Mouse (Mus musculus) neural tube, embryonic 11.5 days (tissue): ENCODE measurements around the gene Coro1a. TPM values are rescaled to one million over a fixed set of nuclear protein-coding genes. Genes with fewer than 3 reads are reported as not detected.

Experiments
- ATAC-seq: fragments of 200-750 bp; cut with Nextera tagmentation; 2 replicates; pipeline ENCODE4 v1.8.0; 2017; ENCODE audit warnings: moderate number of reproducible peaks, mild to moderate bottlenecking, moderate TSS enrichment, moderate library complexity; ENCODE audit not compliant: insufficient read depth, low FRiP score, low TSS enrichment
- DNase-seq: peaks from one replicate; pipeline ENCODE4 v3.0.0-alpha.2; 2015; ENCODE audit warnings: low spot score
- H3K27ac ChIP-seq: fragments of 300-500 bp; sonication (generic); 2 replicates; pipeline ENCODE4 v1.5.1; 2014; ENCODE audit warnings: low read depth, mild to moderate bottlenecking, low read length
- H3K27me3 ChIP-seq: fragments of 300-500 bp; sonication (generic); 2 replicates; pipeline ENCODE4 v1.6.1; 2014; ENCODE audit warnings: mild to moderate bottlenecking, low read length, mixed read lengths; ENCODE audit not compliant: control insufficient read depth, insufficient read depth
- H3K36me3 ChIP-seq: fragments of 300-500 bp; sonication (generic); 2 replicates; pipeline ENCODE4 v1.6.1; 2014; ENCODE audit warnings: mild to moderate bottlenecking, low read length, moderate library complexity, mixed read lengths; ENCODE audit not compliant: control insufficient read depth, insufficient read depth
- H3K4me1 ChIP-seq: fragments of 300-500 bp; sonication (generic); 2 replicates; pipeline ENCODE4 v1.6.1; 2014; ENCODE audit warnings: low read length, mixed read lengths; ENCODE audit not compliant: control insufficient read depth, insufficient read depth
- H3K4me2 ChIP-seq: fragments of 300-500 bp; sonication (generic); 2 replicates; pipeline ENCODE4 v1.6.1; 2014; ENCODE audit warnings: low read depth, mild to moderate bottlenecking, moderate library complexity
- H3K4me3 ChIP-seq: fragments of 300-500 bp; sonication (generic); 2 replicates; pipeline ENCODE4 v1.5.1; 2014; ENCODE audit warnings: low read depth, low read length
- H3K9ac ChIP-seq: fragments of 300-500 bp; sonication (generic); 2 replicates; pipeline ENCODE4 v1.6.1; 2014; ENCODE audit warnings: mild to moderate bottlenecking, low read length
- H3K9me3 ChIP-seq: fragments of 300-500 bp; sonication (generic); 2 replicates; pipeline ENCODE4 v1.6.1; 2016; ENCODE audit warnings: low read length; ENCODE audit not compliant: control insufficient read depth
- WGBS: fragments of 180-500 bp; shearing (Covaris S2); extraction: QIAGEN DNeasy Blood & Tissue Kit; methylation state at CpG from one replicate; pipeline ENCODE4 v1.1.7; 2014; 5-methylcytosine and 5-hydroxymethylcytosine counted together
- polyA plus RNA-seq: library from polyadenylated mRNA; unstranded; fragments of >200 nt; fragmentation: Nextera tagmentation; extraction: Ambion mirVana; gene quantifications from 2 replicates; pipeline ENCODE4 v1.2.1, GENCODE M21; 2014

The Coro1a gene
- polyA plus RNA-seq, 1 experiment from 2014 or later, result 52.5 TPM

DNA sequence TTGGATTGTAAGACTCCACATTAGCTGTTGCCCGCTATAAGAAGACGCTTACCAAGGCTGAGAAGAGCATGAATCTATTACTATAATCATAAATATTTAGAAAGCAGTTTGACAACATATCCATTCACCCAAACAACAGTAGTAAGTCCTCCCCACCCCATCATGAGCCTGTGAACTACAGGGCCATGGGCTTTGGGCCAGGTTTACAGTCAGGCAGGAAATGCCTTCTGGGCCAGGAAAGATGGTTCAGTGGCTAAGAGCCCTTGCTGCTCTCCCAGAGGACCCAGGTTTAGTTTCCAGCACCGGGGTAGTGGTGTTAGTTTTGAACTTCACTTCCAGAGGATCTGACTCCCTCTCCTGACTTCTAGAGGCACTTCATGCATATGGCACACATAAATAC lies 10.0 kb upstream of the Coro1a start:
- no peak for ATAC-seq
- no peak for DNase-seq
- no peak overlapping the region for H3K9ac ChIP-seq
- no peaks in the 10 kb centered on the region for H3K36me3 ChIP-seq
- H3K9me3 ChIP-seq, result no peaks in the 10 kb centered on the region
- H3K4me2 ChIP-seq, result no peak overlapping the region
- H3K4me1 ChIP-seq, result no peaks in the 10 kb centered on the region
- H3K27ac ChIP-seq, result no peak overlapping the region
- no peak overlapping the region for H3K4me3 ChIP-seq
- 93% methylated on average over 3 of the region's 3 CpGs for WGBS
- H3K27me3 ChIP-seq, result no peaks in the 10 kb centered on the region

DNA sequence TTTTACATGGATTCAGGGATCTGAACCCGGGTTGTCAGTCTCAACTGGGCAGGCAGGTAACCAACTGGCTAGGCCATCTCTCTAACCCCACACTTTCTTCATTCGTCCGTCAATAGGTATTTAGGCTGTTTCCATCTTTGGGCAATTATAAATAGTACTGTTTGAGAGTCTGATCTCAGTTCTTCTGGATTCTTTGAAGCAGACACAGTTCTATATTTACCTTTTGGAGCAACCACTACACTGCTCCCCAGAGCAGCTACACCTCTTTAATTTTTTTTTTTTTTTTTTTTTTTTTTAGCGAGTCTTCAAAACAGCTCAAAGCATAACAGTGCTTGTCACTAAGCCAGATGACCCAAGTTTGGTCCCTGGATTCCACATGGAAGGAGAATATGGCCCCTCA lies 8.1 kb upstream of the Coro1a start:
- ATAC-seq (no peak), DNase-seq (no peak)
- H3K27ac ChIP-seq, result no peak overlapping the region
- 84% methylated on average over 4 of the region's 4 CpGs for WGBS
- H3K4me2 ChIP-seq, result no peak overlapping the region
- H3K4me1 ChIP-seq, result no peaks in the 10 kb centered on the region
- H3K4me3 ChIP-seq, result no peak overlapping the region
- no peaks in the 10 kb centered on the region for H3K9me3 ChIP-seq
- H3K36me3 ChIP-seq, result no peaks in the 10 kb centered on the region
- no peak overlapping the region for H3K9ac ChIP-seq
- H3K27me3 ChIP-seq, result no peaks in the 10 kb centered on the region

DNA sequence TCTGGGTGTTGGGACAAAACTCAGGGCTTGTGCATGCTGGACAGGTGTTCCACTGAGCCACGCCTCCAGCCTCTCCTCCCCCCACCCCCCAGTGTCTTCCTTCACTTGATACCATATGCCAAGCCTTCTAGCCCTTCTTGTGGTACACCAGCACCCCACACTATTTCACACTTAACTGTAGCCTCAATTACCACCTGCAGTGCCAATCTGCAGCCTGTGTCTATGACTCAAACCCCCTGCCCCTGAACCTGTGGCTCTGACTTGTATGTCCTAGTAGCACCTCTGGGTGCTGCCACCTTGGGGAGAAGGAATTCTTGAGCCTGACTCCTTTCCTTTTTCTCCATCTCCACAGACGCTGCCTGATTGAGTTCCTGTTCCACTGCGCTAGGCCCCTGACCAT lies 4.3 kb upstream of the Coro1a start:
- Histone ChIP-seq H3K4me2 (no peak overlapping the region), H3K4me3 (no peak overlapping the region), H3K9me3 (no peaks in the 10 kb centered on the region), H3K4me1 (no peaks in the 10 kb centered on the region), H3K27me3 (no peaks in the 10 kb centered on the region), H3K9ac (no peak overlapping the region), H3K36me3 (no peaks in the 10 kb centered on the region), H3K27ac (no peak overlapping the region)
- ATAC-seq (no peak), DNase-seq (no peak)
- 79% methylated on average over 3 of the region's 3 CpGs for WGBS

DNA sequence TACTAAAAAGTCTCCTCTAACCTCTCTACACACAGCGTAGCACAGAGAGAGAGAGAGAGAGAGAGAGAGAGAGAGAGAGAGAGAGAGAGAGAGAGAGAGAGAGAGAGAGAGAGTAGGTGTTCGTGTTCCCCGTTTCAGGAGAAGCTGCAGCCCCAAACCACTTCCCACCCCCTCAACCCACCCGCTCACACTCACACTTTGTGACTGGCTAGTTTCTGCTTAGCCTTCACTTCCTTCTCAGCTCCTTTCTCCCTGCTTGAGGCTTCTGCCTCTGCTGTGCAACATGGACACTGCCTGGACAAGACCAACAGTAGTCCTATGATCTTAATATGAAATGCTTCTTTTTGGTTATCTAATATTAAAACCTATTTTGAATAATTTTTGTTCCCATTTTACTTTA lies 2.7 kb upstream of the Coro1a start:
- Histone ChIP-seq H3K9ac (no peak overlapping the region), H3K4me1 (no peaks in the 10 kb centered on the region; the same call in 1 of the 2 replicates), H3K36me3 (no peaks in the 10 kb centered on the region), H3K4me3 (no peak overlapping the region), H3K9me3 (no peaks in the 10 kb centered on the region), H3K4me2 (no peak overlapping the region), H3K27me3 (no peaks in the 10 kb centered on the region), H3K27ac (no peak overlapping the region)
- ATAC-seq (no peak), DNase-seq (no peak)
- WGBS, result 87% methylated on average over 4 of the region's 4 CpGs

DNA sequence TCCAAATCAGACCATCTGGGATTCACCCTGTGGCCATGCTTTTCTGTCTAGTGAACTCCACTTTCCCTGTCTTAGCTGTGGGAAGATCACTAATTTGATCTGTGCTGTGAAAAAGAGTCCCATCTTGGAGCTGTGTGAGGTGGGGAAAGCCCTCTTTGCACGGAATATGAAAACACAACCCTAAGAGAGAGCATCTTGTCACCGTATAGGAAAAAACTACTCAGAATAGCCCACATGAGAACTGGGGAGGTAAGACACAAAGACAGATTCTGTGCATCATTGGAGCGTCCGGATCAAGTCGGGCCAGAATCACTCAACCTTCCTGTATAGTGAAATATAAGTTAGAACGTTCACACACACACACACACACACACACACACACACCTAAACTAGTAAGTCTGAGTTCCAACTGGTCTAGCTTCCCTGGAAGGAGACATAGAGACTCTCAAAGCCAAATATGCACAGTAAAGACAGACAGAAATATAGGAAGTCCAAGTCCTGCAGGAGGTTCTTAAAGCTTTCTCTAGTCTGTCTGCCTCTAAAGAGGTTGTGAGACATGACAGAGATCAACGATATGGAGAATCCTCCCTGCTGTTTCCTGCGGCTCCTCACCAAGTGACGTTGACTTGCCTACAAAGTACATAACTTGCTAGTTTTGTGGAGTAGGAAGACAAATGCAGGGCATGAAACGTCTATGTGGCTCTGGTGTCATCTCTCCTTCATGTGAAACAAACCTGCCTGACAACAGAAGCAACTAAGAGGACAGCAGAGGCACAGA lies 777 bp upstream of the Coro1a start:
- WGBS, result 87% methylated on average over 10 of the region's 10 CpGs

DNA sequence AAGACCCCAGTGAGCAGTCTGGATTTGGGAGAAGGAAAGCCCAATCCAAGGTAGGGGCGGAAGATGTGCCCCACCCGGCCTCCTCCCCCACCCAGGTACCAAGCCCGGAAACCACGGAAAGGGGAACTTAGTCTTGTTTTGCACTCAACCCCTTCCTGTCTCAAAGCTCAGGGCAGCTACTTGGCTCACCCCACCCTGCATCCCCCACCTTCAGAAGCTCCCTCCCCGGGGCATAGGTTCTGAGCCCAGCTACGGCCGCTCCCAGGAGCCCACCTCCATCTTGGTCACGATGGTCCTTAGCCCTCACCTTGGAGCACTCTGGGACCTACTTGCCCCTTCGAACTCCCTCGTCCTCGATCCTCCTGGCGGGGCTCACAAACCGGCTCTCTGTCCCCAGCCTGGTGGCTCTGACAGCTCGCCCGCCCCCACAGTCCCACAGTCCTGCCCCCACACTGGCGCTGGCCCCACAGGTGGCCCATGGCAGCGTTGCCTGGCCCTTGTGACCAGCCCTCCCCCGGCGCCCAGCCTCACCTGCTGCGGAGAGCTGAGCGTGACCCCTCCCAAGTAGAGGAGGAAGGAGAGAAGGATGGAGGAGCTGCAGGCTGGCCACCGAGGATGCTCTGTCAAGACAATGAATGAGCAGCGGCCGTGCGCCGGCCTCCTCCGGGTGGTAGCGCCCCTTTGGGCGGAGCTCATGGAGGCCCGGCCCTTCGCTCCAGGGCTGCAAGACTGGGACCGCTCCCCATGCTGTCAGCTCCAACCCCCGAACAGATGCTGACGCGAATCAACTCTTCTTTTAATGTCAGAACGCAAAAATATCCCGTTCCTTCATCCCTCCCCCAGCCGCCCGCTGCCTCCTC lies 3.2 kb downstream of the Coro1a start:
- Histone ChIP-seq H3K9ac (peak overlapping the region; percentile 76), H3K36me3 (no peaks in the 10 kb centered on the region), H3K9me3 (no peaks in the 10 kb centered on the region), H3K27ac (no peak overlapping the region), H3K4me3 (peak overlapping the region; percentile 60), H3K4me1 (peaks cover 12% of the 10 kb centered on the region), H3K27me3 (0 out of 2 replicates have a peak, but pooled peaks cover 5% of the 10 kb centered on the region), H3K4me2 (peak overlapping the region; percentile 96)
- ATAC-seq (peak; percentile 54; the same call in 1 of the 2 replicates), DNase-seq (peak; percentile 82)
- 2% methylated on average over 39 of the region's 39 CpGs for WGBS

More for the DNA sequence above, 777 bp upstream of the Coro1a start:
- no peak overlapping the region for H3K9ac ChIP-seq
- H3K4me2 ChIP-seq, result no peak overlapping the region
- H3K27me3 ChIP-seq, result 0 out of 2 replicates have a peak, but pooled peaks cover 5% of the 10 kb centered on the region
- no peak for ATAC-seq
- no peaks in the 10 kb centered on the region for H3K36me3 ChIP-seq
- H3K4me3 ChIP-seq, result no peak overlapping the region
- no peaks in the 10 kb centered on the region for H3K9me3 ChIP-seq
- no peak overlapping the region for H3K27ac ChIP-seq
- peaks cover 12% of the 10 kb centered on the region for H3K4me1 ChIP-seq
- DNase-seq, result no peak

DNA sequence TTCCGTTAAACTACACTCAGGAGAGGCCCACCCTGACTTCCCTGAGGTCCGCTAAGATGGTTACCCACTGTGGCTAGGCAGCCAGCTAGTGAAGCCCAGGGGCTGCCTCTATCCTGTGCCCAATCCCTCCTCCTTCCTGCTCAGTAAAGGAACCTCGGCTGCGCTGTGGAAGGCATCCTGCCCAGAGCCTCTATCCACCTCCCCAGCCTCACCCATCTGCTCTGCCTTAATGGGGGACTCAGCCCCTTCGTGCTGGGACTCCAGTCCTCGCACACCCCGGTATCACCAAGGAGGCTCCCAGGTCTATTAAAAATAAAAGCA lies 3.9 kb downstream of the Coro1a start:
- peak overlapping the region; percentile 96 for H3K4me2 ChIP-seq
- WGBS, result 10% methylated on average over 7 of the region's 7 CpGs
- no peaks in the 10 kb centered on the region for H3K36me3 ChIP-seq
- H3K4me3 ChIP-seq, result peak overlapping the region; percentile 60
- peak overlapping the region; percentile 76 for H3K9ac ChIP-seq
- H3K27me3 ChIP-seq, result 0 out of 2 replicates have a peak, but pooled peaks cover 5% of the 10 kb centered on the region
- H3K27ac ChIP-seq, result no peak overlapping the region
- no peaks in the 10 kb centered on the region for H3K9me3 ChIP-seq
- ATAC-seq, result no peak
- peaks cover 12% of the 10 kb centered on the region for H3K4me1 ChIP-seq
- no peak for DNase-seq

DNA sequence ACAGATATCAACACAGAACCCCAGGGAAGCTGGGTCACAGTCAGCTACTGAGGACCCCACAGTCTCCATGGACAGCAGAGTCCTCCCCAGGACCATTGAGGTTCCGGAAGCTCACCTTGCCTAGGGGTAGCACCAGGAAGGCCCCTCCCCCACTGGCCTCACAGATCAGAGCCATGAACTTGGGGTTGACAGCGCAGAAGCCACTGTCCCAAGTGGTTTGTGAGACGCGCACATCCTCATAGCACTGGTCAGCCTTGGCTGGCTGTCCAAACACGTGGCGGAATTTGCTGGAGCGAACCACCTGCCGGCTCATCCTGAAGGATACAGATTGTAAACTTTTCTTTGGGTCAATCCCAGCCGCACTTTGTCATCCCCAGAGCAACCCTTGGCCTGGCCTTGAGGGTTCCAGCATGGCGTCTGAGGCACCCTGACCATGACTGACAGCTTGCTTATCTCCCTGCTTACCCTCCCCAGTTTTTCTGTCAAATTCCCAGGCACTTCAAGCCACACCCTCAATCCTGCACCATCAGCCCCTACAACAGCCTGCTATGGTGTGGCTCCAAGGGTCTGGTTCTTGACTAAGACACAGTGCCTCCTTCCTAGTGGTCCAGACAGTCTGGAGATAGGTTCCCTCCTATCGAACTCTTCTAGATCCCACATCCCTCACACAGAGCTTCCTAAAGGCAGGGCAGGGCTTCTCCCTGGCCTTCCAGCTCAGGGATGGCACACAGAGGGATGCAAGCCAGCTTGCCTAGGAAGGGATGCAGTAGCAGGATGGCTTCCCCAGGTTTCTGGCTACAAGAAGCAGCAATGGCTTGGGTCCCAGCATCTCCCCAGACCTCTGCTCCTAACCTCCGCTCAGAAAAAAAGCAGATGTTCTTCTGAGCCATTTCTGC lies 4.5 kb downstream of the Coro1a start:
- H3K9ac ChIP-seq, result peak overlapping the region; percentile 76

More for the DNA sequence above, 4.5 kb downstream of the Coro1a start:
- Histone ChIP-seq H3K36me3 (no peaks in the 10 kb centered on the region), H3K4me1 (peaks cover 12% of the 10 kb centered on the region), H3K4me2 (peak overlapping the region; percentile 96), H3K9me3 (no peaks in the 10 kb centered on the region), H3K4me3 (peak overlapping the region; percentile 60), H3K27ac (no peak overlapping the region), H3K27me3 (0 out of 2 replicates have a peak, but pooled peaks cover 5% of the 10 kb centered on the region)
- ATAC-seq (no peak), DNase-seq (no peak)
- WGBS, result 87% methylated on average over 12 of the region's 12 CpGs
